Mouse (Mus musculus): ENCODE data around the gene Ndufb6. TPM values are rescaled to one million over a fixed set of nuclear protein-coding genes. Genes with fewer than 3 reads are reported as not detected.

The Ndufb6 gene
- polyA plus RNA-seq, 1 experiment from 2014 or later: 287 TPM

DNA sequence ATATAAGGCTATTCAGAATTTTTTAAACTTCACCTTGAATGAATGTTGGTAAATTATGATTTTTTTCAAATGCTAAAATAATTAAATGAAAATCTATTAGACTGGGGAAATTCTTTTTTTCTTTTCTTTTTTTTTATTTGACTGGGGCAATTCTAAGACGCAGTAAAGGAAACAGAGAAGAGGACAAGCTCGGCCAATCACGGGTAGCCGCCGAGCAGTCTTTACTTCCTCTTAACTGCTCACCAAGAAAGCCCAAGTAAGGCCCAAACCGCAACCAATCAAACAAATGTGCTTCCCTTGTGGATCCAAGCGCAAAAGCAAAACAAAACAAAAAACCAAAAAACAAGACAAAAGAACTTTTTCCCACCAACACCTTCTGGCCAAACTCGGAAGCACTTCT, 35.2 kb downstream of the Ndufb6 start:
- WGBS: 86% methylated on average over 8 of the region's 8 CpGs
- H3K36me3 ChIP-seq: no peaks in the 10 kb centered on the region
- no peak overlapping the region for H3K27ac ChIP-seq
- peaks cover 13% of the 10 kb centered on the region for H3K4me1 ChIP-seq
- no peak for ATAC-seq (ENCODE audit: low FRiP score, low read depth)
- H3K4me3 ChIP-seq: no peak overlapping the region
- H3K27me3 ChIP-seq (replicated peaks): no peaks in the 10 kb centered on the region
- H3K9me3 ChIP-seq: no peaks in the 10 kb centered on the region
- H3K4me2 ChIP-seq (replicated peaks): no peak overlapping the region
- no peak overlapping the region for H3K9ac ChIP-seq

DNA sequence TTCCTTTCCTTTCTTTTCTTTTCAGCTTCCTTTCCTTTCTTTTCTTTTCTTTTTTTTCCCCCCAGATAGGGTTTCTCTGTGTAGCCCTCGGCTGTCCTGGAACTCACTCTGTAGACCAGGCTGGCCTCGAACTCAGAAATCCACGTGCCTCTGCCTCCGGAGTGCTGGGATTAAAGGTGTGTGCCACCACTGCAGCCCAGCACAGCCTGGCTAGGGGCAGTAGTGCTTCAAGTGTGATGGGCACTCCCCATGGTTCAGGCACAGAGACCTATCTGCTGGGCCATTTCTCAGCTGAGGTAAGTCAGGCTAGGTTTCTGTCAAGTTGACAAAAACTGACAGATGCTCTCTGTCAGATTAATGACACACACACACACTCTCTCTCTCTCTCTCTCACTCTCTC, 36.2 kb downstream of the Ndufb6 start:
- Histone ChIP-seq H3K4me2 (replicated peaks) (no peak overlapping the region), H3K9me3 (no peaks in the 10 kb centered on the region), H3K4me1 (peaks cover 19% of the 10 kb centered on the region), H3K27ac (no peak overlapping the region), H3K36me3 (no peaks in the 10 kb centered on the region), H3K9ac (no peak overlapping the region), H3K4me3 (no peak overlapping the region), H3K27me3 (replicated peaks) (no peaks in the 10 kb centered on the region)
- ATAC-seq (ENCODE audit: low FRiP score, low read depth): no peak
- 82% methylated on average over 4 of the region's 4 CpGs for WGBS

DNA sequence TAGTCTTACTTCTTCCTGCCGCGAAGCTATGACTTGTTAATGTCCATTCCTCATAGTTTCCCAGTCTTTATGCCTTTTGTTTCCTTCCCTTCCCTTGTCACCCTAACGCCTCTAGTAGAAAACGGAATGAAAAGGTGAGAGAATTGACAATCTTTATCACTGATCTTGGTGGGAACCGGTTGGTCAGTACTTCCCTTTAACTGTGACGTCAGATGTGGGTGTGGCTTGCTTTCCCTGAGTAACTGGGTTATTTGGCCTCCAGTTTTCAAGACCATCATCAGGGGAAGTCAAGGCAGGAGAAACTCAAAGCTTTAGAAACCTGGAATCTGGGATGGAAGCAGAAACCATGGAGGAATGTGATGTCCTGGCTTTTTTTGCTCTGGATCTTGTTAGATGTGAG, 37.3 kb downstream of the Ndufb6 start:
- no peak overlapping the region for H3K4me3 ChIP-seq
- no peak overlapping the region for H3K4me2 ChIP-seq (replicated peaks)
- H3K27ac ChIP-seq: no peak overlapping the region
- H3K36me3 ChIP-seq: no peaks in the 10 kb centered on the region
- ATAC-seq (ENCODE audit: low FRiP score, low read depth): no peak
- H3K9ac ChIP-seq: no peak overlapping the region
- WGBS: 56% methylated on average over 6 of the region's 6 CpGs
- H3K4me1 ChIP-seq: peaks cover 19% of the 10 kb centered on the region
- H3K9me3 ChIP-seq: no peaks in the 10 kb centered on the region
- no peaks in the 10 kb centered on the region for H3K27me3 ChIP-seq (replicated peaks)

DNA sequence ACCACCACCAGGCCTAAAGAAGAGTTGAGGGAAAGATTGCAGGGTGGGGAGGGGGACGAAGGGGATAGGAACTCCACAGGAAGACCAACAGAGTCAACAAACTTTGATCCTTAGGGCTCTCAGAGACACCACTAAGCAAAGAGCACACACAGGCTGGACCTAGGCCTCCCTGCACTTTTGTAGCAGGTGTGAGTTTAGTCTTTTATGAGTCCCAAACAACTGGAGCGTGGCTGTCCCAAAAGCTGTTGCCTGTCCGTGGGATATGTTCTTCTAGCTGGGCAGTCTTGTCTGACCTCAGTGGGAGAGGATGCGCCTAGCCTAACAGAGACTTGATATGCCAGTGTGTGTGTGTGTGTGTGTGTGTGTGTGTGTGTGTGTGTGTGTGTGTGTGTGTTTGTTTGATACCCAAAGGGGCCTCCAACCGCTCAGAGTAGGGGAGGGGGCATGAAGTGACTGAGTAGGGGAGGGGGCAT, 38.9 kb downstream of the Ndufb6 start:
- no peaks in the 10 kb centered on the region for H3K36me3 ChIP-seq
- no peak overlapping the region; the same call in 1 of the 2 replicates for H3K9ac ChIP-seq
- peaks cover 19% of the 10 kb centered on the region for H3K4me1 ChIP-seq
- no peak overlapping the region for H3K27ac ChIP-seq
- no peaks in the 10 kb centered on the region for H3K9me3 ChIP-seq
- 26% methylated on average over 5 of the region's 5 CpGs for WGBS
- H3K4me3 ChIP-seq: peak overlapping the region; percentile 46
- no peaks in the 10 kb centered on the region for H3K27me3 ChIP-seq (replicated peaks)
- peak overlapping the region; percentile 83 for H3K4me2 ChIP-seq (replicated peaks)
- peak; percentile 41; the same call in 1 of the 2 replicates for ATAC-seq (ENCODE audit: low FRiP score, low read depth)

DNA sequence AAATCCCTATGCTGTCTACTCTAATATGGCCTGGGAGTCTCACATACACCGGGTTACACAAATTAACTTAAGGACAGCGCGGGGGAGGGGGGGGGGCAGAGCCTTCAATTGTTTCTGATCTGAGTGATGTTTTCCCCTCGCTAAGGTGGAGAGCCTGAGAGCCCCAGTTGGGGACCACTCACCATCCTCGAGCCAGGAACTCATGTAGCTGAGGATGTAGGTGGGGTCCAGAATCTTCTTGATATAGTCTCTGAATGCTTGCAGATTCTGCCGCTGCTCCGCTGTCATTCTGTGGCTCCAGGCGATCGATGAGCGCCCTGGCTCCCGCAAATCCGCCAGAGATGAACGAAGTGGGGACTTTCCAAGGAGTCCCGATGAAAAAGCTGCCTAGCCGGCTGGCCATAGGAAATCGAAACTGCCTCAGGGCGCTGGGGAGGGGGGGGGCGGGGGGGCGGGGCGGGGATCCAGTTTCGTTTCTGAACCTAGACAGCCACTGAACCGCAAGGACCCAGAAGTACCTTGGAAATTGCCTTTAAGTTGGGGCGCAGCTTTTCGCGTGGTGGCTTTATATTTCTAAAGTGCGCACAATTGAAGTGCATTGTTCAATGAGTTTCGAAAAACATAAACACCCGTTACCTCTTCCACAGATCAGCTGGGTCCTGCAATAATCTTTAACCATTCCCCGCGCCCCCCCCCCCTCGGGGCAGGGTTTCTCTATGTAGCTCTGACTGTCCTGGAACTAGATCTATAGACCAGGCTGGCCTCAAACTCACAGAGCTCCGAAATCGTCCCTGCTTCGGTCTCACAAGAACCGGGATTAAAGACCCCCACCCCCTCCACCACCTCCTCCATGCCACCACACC, 39.6 kb downstream of the Ndufb6 start, which contains the start of gene Ddx58:
Gene Ddx58, minus strand, starts transcription at position 420 of the 863 bp plus-strand sequence.
- 3% methylated on average over 34 of the region's 35 CpGs for WGBS
- Histone ChIP-seq H3K9ac (peak within 1 kb of the TSS; percentile 60), H3K36me3 (no peaks in the 10 kb centered on the region), H3K4me3 (peak within 1 kb of the TSS; percentile 46), H3K9me3 (no peaks in the 10 kb centered on the region), H3K4me2 (replicated peaks) (peak within 1 kb of the TSS; percentile 83), H3K27ac (no peak within 1 kb of the TSS), H3K27me3 (replicated peaks) (no peaks in the 10 kb centered on the region), H3K4me1 (peaks cover 19% of the 10 kb centered on the region)
- ATAC-seq (ENCODE audit: low FRiP score, low read depth): peak; percentile 55

GRCm38 (mm10) chr4:40238483-40239408, 40.5 kb downstream of the Ndufb6 start:
- Histone ChIP-seq H3K4me1 (peaks cover 19% of the 10 kb centered on the region), H3K9me3 (no peaks in the 10 kb centered on the region), H3K36me3 (no peaks in the 10 kb centered on the region), H3K27ac (no peak overlapping the region), H3K4me3 (peak overlapping the region; percentile 46), H3K27me3 (replicated peaks) (no peaks in the 10 kb centered on the region), H3K9ac (no peak overlapping the region), H3K4me2 (replicated peaks) (peak overlapping the region; percentile 83)
- peak; percentile 62 for ATAC-seq (ENCODE audit: low FRiP score, low read depth)
- 3% methylated on average over 17 of the region's 17 CpGs for WGBS

DNA sequence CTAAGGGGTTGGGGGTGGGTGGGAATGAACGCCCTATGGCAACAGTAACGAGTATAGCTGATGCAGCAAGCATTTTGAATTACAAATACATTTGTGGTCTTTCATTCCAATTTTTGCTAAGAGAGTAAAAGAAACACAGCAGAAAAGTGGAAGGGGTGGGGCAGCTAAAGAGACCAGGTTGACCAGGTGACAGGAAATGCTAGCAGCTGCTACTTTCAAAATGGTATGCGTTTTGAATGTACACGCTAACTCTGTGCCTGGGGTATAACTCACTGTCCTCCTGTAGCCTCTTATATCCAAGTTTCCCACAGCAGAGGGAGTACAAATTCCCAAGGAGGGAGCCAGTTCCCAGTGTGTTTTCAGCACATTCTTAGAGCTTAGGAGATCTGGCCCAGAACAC, 42.4 kb downstream of the Ndufb6 start:
- H3K9me3 ChIP-seq: no peaks in the 10 kb centered on the region
- no peaks in the 10 kb centered on the region for H3K27me3 ChIP-seq (replicated peaks)
- no peak overlapping the region for H3K4me3 ChIP-seq
- WGBS: 91% methylated on average over 4 of the region's 4 CpGs
- no peak for ATAC-seq (ENCODE audit: low FRiP score, low read depth)
- peaks cover 19% of the 10 kb centered on the region for H3K4me1 ChIP-seq
- no peak overlapping the region for H3K4me2 ChIP-seq (replicated peaks)
- no peaks in the 10 kb centered on the region for H3K36me3 ChIP-seq
- no peak overlapping the region for H3K27ac ChIP-seq
- H3K9ac ChIP-seq: no peak overlapping the region

DNA sequence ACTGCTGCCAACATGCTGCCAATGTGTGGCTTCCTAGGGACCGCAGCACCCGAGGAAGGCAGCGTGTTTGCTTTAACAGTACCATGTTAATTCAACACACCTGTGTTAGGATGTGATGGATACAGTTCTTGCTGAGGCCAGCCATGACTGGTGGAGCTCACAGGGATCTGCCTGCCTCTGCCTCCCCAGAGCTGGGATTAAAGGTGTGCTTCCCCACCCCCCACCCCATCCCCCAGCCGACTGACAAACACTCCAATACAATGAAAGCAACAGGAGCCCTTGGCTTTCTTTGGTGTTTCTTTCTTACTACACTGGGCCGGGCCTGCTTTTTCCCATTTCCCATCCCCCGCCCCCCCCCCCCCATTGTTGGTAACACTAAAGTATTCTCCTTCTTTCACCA, 45.0 kb downstream of the Ndufb6 start:
- H3K27ac ChIP-seq: no peak overlapping the region
- H3K27me3 ChIP-seq (replicated peaks): no peaks in the 10 kb centered on the region
- 77% methylated on average over 6 of the region's 6 CpGs for WGBS
- H3K4me2 ChIP-seq (replicated peaks): no peak overlapping the region
- no peak for ATAC-seq (ENCODE audit: low FRiP score, low read depth)
- H3K9ac ChIP-seq: no peak overlapping the region
- no peaks in the 10 kb centered on the region for H3K36me3 ChIP-seq
- H3K9me3 ChIP-seq: no peaks in the 10 kb centered on the region
- no peak overlapping the region for H3K4me3 ChIP-seq
- H3K4me1 ChIP-seq: peaks cover 8% of the 10 kb centered on the region

GRCm38 (mm10) chr4:40233062-40233664, 46.1 kb downstream of the Ndufb6 start:
- H3K27ac ChIP-seq: no peak overlapping the region
- H3K36me3 ChIP-seq: no peaks in the 10 kb centered on the region
- no peak overlapping the region for H3K4me2 ChIP-seq (replicated peaks)
- H3K4me1 ChIP-seq: no peaks in the 10 kb centered on the region
- no peak overlapping the region for H3K4me3 ChIP-seq
- 93% methylated on average over 7 of the region's 7 CpGs for WGBS
- no peak for ATAC-seq (ENCODE audit: low FRiP score, low read depth)
- H3K9me3 ChIP-seq: no peaks in the 10 kb centered on the region
- H3K9ac ChIP-seq: no peak overlapping the region
- H3K27me3 ChIP-seq (replicated peaks): no peaks in the 10 kb centered on the region

DNA sequence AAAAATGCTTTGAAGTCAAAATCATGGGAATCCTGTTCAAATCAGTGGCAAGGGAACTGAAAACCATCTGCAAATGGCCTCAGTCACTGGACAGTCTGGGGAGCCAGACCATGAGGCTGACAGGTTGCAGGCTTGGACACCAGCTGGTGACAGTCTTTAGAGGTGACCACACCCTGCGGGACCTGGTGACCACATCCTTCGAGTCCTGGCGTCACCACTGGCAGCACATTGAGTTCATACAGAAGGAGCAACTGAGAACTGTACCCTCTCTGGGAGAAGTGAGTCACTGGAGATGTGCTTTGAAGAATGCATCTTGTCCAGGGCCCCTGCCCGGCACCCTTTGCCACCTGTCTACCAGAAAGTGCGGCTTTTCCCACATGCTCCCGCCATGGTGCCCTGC, 49.5 kb downstream of the Ndufb6 start:
- Histone ChIP-seq H3K4me1 (no peaks in the 10 kb centered on the region), H3K27ac (no peak overlapping the region), H3K4me3 (no peak overlapping the region), H3K9me3 (no peaks in the 10 kb centered on the region), H3K9ac (no peak overlapping the region), H3K36me3 (no peaks in the 10 kb centered on the region), H3K4me2 (replicated peaks) (no peak overlapping the region), H3K27me3 (replicated peaks) (no peaks in the 10 kb centered on the region)
- WGBS: 96% methylated on average over 6 of the region's 6 CpGs
- ATAC-seq (ENCODE audit: low FRiP score, low read depth): no peak

- Histone ChIP-seq H3K27me3 (replicated peaks) (no peaks in the 10 kb centered on the region), H3K4me3 (no peak overlapping the region), H3K4me2 (replicated peaks) (no peak overlapping the region), H3K4me1 (no peaks in the 10 kb centered on the region), H3K9ac (no peak overlapping the region), H3K9me3 (no peaks in the 10 kb centered on the region), H3K36me3 (no peaks in the 10 kb centered on the region), H3K27ac (no peak overlapping the region)
- WGBS: 93% methylated on average over 7 of the region's 7 CpGs
- no peak for ATAC-seq (ENCODE audit: low FRiP score, low read depth)
Observed at GRCm38 (mm10) chr4:40227886-40228285, 51.3 kb downstream of the Ndufb6 start.

DNA sequence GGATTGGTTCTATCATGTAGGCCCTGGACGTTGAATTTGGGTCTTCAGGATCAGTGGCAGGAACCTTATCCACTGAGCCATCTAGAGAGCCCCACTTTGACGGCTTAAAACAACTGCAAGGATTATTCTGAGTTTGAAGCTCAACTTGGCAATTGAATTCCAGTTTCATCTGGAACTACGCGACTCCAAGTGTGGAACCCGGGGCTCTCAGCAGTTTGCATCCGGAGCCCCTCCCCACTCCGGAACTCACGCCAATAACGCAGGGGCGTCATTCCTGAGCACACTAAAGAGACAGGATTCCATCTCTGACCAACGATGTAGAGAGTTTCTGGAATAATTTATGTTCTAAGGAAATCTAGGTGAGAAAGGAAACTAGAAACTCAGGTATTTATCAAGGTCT, 52.1 kb downstream of the Ndufb6 start:
- Histone ChIP-seq H3K27me3 (replicated peaks) (no peaks in the 10 kb centered on the region), H3K4me3 (no peak overlapping the region), H3K9ac (no peak overlapping the region), H3K4me2 (replicated peaks) (no peak overlapping the region), H3K27ac (no peak overlapping the region), H3K4me1 (peaks cover under 1% of the 10 kb centered on the region; the same call in 1 of the 2 replicates), H3K36me3 (no peaks in the 10 kb centered on the region), H3K9me3 (no peaks in the 10 kb centered on the region)
- WGBS: 92% methylated on average over 11 of the region's 11 CpGs
- ATAC-seq (ENCODE audit: low FRiP score, low read depth): no peak
